ENCODE assay signal across 8 mouse cellular contexts in genomic region chr2:148443249-148443958, GRCm38 (mm10). TPM values are rescaled to one million over a fixed set of nuclear protein-coding genes. Genes with fewer than 3 reads are reported as not detected.
DNase-seq lines count a peak whose midpoint lies in the region; ATAC-seq and TF ChIP-seq lines count a peak whose summit lies in the region.

TSS of gene Cd93 (minus strand) at chr2:148443563.

- peak; percentile 58 for ATAC-seq in granulocyte monocyte progenitor cell, adult 5-6 weeks (replicated peaks; ENCODE audit: poor library complexity, severe bottlenecking)
- ATAC-seq in intestine, postnatal 0 days, result 0 out of 2 replicates have a peak, but pooled peaks have one; percentile 41
- peak; percentile 51; the same call in 1 of the 2 replicates for ATAC-seq in neural tube, embryonic 14.5 days (ENCODE audit: low read depth)
- no peak for ATAC-seq in inflammation-experienced regulatory T-cells, adult 6 months

- no peaks in the 10 kb centered on the region for H3K36me3 ChIP-seq in intestine, postnatal 0 days (ENCODE audit: control insufficient read depth, insufficient read depth)
- H3K36me3 ChIP-seq in neural tube, embryonic 14.5 days (ENCODE audit: control insufficient read depth, insufficient read depth, low read length), result no peaks in the 10 kb centered on the region

- H3K4me2 ChIP-seq in intestine, postnatal 0 days (replicated peaks; ENCODE audit: low read depth), result peak within 1 kb of the TSS; percentile 30
- H3K4me2 ChIP-seq in neural tube, embryonic 14.5 days (ENCODE audit: low read depth, low read length), result no peak within 1 kb of the TSS

- no peak for DNase-seq in urinary bladder, adult 2 months (ENCODE audit: low spot score)
- DNase-seq in urinary bladder, adult 18-20 months (ENCODE audit: low spot score in 2 of 2), result no peak
- peak; percentile 75 to 77 for DNase-seq in lung, adult 18-20 months
- DNase-seq in right cerebral cortex, postnatal 36 days (ENCODE audit: low spot score in 2 of 2), result no peak

- no peaks in the 10 kb centered on the region for H3K27me3 ChIP-seq in intestine, postnatal 0 days (replicated peaks; ENCODE audit: control insufficient read depth, insufficient read depth, low read length)
- no peaks in the 10 kb centered on the region for H3K27me3 ChIP-seq in neural tube, embryonic 14.5 days (ENCODE audit: control insufficient read depth, insufficient read depth, low read length)

- H3K9me3 ChIP-seq in intestine, postnatal 0 days (ENCODE audit: control insufficient read depth), result no peaks in the 10 kb centered on the region
- H3K9me3 ChIP-seq in neural tube, embryonic 14.5 days (ENCODE audit: control insufficient read depth, low read length), result no peaks in the 10 kb centered on the region

- TF ChIP-seq CTCF in intestine, postnatal 0 days (IDR thresholded peaks at IDR 0.05; ENCODE audit: low read depth), result no peak

- H3K4me3 ChIP-seq in intestine, postnatal 0 days (ENCODE audit: low read depth, low read length), result peak within 1 kb of the TSS; percentile 18
- H3K4me3 ChIP-seq in neural tube, embryonic 14.5 days (ENCODE audit: low read depth, low read length), result no peak within 1 kb of the TSS; the same call in 1 of the 2 replicates

- peak within 1 kb of the TSS; percentile 28; the same call in 1 of the 2 replicates for H3K27ac ChIP-seq in intestine, postnatal 0 days (ENCODE audit: low read depth, low read length)
- 0 out of 2 replicates have a peak within 1 kb of the TSS, but pooled peaks have one; percentile 2 for H3K27ac ChIP-seq in neural tube, embryonic 14.5 days (ENCODE audit: low read depth, low read length)

- no peaks in the 10 kb centered on the region for H3K4me1 ChIP-seq in intestine, postnatal 0 days (replicated peaks; ENCODE audit: control insufficient read depth, insufficient read depth, low read length)
- H3K4me1 ChIP-seq in neural tube, embryonic 14.5 days (ENCODE audit: control insufficient read depth, insufficient read depth, low read length), result no peaks in the 10 kb centered on the region

- no peak within 1 kb of the TSS for H3K9ac ChIP-seq in intestine, postnatal 0 days (ENCODE audit: low read depth, low read length)
- no peak within 1 kb of the TSS for H3K9ac ChIP-seq in neural tube, embryonic 14.5 days (replicated peaks; ENCODE audit: low read depth, low read length)

- 42% methylated on average over 13 of the region's 13 CpGs for WGBS in intestine, postnatal 0 days
- 67% methylated on average over 13 of the region's 13 CpGs for WGBS in neural tube, embryonic 14.5 days

RNA-seq across cellular contexts. Expression of gene Cd93, which starts in this region (rescaled TPM):
- 11.9 and 15.2 TPM in 2 replicates for polyA plus RNA-seq in urinary bladder, adult 2 months (2012; rRNA removed)
- 148 and 150 TPM in 2 replicates for total RNA-seq in granulocyte monocyte progenitor cell, adult 5-6 weeks (2014; fragmentation: Nextera tagmentation)
- total RNA-seq in granulocyte monocyte progenitor cell, adult 5-6 weeks (2017), result 145 TPM in 2 replicates
- 4.8 and 5.0 TPM in 2 replicates for polyA plus RNA-seq in intestine, postnatal 0 days (2015; fragmentation: Nextera tagmentation; extraction: Ambion mirVana)
- 5.4 and 8.9 TPM in 2 replicates for polyA plus RNA-seq in neural tube, embryonic 14.5 days (2014; fragmentation: Nextera tagmentation; extraction: Ambion mirVana)
- polyA plus RNA-seq in inflammation-experienced regulatory T-cells, adult 6 months (2017; shearing (Covaris generic)), result under 1 TPM in 2 of 3 experiments, not detected in 1; 0.08 to 0.13 TPM

Comparison
In these comparisons a context has a peak if more than half of its experiments do, and no peak if none do; other contexts are left out.
1. DNase-seq: peak in lung, adult 18-20 months (2 of 2); none in urinary bladder, adult 2 months (single experiment), urinary bladder, adult 18-20 months (0 of 2) and right cerebral cortex, postnatal 36 days (0 of 2).